Mouse (Mus musculus) 3134 (cell line): ENCODE measurements around the gene Faah.

Experiments used
- DNase-seq: peaks from one replicate; pipeline ENCODE4 v3.0.0-alpha.2; 2011; ENCODE audit warnings: low spot score; ENCODE audit not compliant: insufficient read length; ENCODE audit errors: extremely low read depth

The Faah gene

DNA sequence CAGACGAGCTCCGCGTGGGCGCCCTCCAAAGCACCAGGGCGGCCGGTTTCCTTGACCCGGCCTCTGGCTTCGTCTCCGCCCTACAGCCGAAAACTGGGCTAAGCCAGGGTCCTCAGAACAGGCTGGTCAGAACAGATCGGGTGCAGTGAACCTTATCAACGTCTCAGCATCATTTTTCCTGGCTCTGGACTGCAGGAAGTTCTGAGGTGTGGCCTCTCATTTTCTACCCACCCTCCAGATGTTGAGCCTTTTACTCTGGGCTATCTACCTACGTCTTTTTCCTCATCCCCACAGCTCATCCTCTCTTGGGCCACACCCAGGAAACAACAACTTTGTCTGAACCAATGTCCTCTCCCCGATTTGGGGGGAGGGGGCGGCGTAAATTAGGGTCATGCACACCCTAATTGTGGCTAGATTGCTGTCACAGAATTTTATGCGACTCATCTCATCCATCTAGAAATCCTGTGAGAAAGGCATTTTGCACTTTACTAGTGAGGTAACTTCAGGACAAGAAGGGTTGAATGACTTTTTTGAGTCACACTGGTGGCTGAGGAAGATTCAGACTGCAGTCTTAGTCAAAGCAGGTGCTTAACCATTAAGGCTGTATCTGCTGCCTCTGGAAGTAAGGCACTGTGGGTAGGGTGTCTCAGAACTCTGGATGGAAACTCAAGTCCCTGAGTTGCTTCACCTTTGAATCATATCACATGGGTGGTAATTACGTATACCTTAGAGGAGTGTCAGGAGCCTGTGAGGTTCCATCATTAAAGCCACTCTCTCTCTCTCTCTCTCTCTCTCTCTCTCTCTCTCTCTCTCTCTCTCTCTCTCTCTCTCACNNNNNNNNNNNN lies at the start of gene Faah:
TSS of gene Faah (minus strand) at position 25 of the 845 bp plus-strand sequence.
- no peak for DNase-seq

DNA sequence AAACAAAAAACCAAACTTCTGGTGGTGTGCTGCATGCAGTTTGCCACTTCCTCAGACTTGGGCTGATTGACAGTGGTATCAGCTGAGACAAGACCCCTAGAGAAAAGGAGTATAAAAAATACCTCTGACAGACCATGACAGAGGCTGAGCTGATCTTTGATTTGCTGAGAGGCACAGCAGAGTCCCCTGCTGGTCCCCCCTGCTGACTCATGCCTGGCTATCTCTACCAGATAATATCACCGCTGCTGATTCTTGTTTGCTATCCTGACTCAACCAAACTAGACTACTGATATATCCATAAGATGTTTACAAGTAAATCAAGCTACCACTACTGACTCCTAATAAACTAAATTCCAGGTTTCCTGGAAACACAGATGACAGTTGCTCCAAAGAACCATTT lies 46.1 kb upstream of the Faah start:
- DNase-seq: no peak

DNA sequence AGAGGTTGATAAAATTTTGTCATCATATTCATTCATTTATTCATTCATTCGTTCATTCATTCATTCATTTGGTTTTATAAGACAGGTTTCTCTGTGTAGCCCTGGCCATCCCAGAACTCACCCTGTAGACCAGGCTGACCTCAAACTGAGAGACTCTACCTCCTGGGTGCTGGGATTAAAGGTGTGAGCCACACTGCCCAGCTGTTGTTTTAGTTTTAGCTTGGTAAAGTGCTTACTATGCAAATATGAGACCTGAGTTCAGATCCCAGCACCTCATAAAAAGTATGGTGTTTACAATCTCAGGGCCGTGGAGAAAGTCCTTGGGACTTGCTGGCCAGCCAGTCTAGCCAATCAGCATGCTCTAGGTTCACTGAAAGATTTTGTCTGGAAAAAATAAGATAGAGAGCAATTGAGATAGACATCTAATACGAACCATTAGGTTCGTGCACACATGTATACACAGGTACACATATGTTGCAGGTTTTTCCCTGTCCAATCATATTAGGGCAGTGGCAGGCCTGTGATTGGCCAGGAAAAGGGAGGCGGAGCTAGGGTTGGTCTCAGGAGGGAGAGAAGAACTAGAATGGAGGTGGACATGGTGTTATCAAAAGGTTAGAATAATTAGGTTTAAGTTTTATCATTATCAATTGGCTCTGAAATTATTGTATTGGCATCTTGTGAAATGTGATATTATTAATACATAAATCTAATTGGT lies 41.4 kb upstream of the Faah start:
- no peak for DNase-seq

DNA sequence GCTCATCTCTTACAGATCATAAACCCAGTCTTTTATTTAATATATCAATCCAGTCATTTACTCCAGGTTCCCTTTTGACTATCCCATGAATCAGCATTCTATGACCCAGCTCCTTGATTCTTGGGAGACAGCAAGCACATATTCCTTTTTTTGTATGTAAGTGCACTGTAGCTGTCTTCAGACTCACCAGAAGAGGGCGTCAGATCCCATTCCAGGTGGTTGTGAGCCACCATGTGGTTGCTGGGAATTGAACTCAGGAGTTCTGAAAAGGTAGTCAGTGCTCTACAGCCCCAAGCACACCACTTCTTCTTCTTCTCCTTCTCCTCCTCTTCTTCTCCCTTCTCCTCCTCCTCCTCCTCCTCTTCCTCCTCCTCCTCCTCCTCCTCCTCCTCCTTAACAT lies 39.8 kb upstream of the Faah start:
- DNase-seq: no peak

DNA sequence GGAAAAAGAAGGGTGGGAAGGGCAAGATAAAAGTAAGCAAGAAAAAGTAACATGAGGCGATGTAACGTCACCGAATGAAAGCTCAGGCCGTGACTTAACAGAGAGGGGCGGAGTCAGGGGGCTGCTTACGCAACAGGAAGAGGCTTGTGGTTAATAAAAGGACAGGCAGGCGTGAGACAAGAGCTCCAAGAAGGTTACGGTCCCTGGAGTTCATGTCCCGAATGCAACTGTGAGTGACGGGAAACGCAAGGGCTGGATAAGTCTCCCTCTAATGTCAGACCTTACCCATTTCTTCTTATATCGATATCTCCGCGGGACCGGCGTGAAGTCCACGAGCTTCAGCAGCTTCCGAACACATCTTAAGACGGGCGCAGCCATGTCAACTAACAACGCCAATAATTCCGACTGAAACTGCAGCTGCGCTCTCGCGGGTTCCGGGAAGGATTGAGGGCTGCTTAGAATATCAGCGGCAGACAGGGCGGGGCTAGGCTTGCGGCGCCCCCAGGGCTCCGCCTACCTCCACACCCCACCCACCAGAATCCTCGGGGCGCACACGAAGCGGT lies 35.8 kb upstream of the Faah start, which contains the start of gene Nsun4:
TSS of gene Nsun4 (minus strand) at position 478 of the 563 bp plus-strand sequence.
- DNase-seq: peak; percentile 95

DNA sequence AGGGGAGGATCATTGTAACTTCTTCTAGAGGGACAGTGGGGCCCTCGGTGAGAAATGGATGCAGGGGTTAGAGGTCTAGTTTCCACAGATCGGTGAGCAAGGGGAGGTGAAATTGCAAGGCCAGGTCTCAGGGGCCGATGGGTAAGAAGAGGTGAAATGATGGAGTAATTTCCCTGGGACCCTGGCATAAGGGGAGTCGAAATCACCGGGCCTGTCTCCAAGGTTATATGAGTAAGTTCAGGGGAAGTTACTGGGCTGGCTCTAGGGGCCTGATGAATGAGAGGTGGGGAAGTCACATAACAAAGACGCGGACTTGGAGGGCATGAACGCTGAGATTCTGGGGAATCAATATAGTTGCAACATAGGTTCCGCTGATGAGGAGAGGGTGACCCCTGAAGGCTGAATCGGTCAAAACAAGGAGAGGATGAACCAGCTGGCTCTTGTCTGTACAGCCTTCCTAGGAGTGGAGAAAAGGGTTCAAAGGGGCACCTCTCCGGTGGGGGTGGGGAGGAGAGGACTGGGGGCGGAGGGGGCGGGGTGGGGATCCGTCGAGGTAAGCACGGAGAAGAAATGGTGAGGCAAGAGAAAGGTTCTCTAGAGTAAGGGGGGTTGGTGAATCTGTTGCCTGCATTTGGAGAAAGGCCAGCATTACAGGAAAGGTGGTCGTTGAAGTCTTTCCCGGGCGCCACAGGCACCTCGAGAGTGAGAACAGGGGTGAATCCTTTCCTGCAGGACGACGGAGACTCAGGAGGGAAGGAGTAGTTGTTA lies 35.0 kb upstream of the Faah start:
- DNase-seq: no peak

DNA sequence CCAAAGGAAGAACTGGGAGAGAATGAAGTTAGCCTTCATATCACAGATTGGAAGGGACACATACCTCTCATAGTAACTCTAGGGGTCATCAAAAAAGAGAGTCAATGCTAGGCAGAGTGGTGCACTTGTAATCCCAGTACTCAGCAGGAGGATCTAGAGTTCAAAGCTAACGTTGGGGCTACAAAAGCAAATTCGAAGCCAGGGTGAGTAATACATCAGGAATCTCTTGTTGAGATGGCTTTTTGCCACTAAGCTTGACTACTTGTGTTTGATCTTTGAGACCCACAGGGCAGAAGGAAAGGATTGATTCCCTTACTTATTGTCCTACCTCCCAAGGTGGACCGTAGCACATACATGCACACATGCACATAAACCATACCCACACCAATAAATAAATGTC lies 31.5 kb upstream of the Faah start:
- no peak for DNase-seq

DNA sequence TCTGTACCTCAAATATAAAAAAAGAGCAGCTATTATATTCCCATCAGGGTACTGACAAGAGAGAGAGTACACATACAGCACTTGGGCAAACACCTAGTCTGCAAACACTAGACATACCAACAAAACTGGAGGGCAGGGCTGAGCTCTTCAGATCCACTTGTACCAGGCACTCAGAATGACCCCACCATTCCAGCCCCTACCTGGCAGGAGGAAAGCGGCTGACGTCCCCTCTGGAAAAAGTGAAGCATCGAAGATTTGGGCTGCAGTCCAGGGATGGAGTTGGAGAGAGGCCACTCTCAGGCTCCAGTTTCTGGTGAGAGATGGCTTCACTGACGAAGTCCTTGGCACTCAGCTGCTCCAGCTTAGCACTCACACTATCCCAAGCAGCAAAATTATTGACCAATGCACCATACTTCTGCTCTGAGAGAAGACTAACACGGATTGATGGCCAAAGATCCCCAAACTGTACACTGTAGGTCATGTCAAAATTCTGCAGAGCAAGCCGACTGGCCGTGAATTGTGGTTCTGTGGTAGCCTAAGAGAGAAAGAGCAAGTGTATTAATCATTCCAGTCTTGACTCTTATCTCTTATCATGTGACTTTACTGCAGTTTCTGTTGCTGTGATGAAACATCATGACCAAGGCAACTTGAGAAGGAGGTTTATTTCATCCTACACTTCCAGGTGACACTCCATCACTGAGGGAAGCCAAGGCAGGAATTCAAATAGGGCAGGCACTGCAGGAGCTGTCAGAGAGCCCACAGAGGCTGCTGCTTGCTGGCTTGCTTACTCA lies 30.6 kb upstream of the Faah start:
- no peak for DNase-seq

DNA sequence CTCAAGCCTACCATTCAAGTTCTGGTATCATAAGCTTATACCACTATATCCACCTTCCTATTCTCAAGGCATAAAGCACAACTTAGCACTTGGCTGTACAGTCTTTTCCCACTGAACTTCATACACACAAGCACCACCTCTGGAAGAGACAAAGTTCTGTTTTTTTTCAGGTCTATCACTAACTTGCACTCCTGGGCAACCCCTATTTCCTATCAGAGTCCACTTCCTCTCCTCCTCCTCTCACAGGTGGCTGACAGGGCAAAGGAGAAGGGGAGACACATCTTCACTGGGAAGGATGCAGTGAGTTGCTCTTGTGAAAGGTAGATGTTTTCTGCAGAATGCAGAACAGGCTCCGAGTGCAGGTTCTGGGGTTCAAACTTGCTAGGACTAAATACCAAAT lies 30.0 kb upstream of the Faah start:
- DNase-seq: no peak

DNA sequence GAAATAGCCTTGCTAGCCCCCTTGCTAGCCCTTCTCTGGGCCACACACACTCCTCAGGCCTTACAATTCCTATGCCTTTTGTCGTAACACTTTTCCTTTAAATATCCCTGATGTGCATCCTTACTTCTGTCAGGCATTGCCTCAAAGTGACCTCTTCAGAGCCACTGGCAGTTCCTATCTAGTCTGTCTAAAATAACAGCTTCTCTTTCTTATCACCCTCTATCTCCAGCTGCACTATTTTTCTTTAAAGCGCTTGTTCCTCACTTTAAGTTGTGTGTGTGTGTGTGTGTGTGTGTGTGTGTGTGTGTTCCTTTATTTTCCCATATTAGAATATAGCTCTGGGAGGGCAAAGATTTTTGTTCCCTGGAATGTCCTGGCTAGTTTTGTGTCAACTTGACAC lies 28.9 kb upstream of the Faah start:
- DNase-seq: no peak

DNA sequence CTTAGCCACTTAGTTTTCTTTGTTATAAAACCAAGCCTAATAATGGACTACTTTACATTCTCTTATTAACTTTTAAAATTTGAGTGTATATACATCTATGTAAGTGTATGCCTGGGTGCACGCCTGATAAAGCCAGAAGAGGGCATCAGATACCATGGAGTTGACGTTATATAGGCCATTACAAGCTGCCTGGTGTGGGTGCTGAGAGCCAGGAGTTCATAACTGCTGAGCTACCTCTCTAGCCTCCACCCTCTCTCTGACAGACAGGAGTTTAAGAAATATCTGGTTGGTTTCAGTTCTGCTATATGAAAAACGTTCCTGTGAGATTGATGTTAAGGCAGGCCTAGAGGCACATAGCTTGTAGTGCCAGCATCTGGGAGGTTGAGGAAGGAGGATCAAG lies 24.5 kb upstream of the Faah start:
- no peak for DNase-seq

DNA sequence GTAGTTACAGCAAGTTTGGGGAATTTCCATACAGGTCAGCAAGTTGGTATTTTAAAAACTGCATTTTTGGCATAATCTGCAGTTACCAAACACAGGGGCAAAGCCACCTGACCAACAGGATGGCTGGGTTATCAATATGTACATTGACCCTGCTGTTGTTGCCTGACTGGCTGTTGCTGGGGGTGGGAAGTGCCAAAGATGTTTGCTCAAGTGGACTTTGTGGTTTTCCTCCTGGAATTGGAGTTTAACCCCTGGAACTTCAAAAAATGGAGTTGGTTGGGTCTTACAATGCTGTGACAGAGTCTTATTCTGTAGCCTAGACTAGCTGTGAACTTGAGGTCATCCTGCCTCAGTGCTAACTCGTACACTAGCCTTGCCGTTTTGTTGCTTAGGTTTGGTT lies 22.7 kb upstream of the Faah start:
- no peak for DNase-seq

DNA sequence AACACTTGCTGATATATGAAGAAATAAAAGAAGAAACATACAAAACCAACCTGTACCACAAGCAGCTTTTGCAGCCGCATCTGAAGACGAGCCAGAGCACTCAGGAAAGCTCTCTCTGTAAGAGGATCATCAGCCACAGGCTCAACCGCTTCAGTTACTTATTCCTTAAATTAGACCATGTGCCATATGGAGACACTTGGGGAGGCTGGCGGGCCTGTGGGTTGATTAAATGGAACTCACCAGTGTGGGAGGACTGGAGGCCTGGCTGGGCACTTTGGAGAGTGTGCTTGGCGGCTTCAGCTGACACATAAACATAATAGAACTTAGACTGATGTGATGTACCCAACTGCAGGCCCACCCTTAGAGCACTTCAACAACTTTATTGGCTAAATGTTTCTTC lies 15.6 kb upstream of the Faah start:
- no peak for DNase-seq

DNA sequence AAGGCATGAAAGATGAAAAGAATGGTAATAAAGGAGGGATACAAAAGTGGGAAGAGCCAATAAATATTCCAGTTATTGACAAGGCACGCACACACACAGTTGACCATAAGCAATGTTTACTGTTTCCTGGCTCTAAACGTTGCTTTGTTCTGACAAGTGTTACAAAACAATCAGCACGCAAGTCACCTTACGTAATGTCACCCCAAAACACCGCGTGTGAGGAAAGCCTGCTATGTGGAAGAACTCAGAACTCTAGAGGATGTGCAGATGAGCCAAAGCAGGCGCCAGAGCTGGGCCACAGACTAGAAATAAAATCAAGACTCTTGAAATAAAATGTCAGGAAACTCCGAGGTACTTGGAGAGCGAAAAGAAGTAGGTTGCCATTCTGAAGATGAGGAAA lies 15.2 kb upstream of the Faah start:
- DNase-seq: no peak

DNA sequence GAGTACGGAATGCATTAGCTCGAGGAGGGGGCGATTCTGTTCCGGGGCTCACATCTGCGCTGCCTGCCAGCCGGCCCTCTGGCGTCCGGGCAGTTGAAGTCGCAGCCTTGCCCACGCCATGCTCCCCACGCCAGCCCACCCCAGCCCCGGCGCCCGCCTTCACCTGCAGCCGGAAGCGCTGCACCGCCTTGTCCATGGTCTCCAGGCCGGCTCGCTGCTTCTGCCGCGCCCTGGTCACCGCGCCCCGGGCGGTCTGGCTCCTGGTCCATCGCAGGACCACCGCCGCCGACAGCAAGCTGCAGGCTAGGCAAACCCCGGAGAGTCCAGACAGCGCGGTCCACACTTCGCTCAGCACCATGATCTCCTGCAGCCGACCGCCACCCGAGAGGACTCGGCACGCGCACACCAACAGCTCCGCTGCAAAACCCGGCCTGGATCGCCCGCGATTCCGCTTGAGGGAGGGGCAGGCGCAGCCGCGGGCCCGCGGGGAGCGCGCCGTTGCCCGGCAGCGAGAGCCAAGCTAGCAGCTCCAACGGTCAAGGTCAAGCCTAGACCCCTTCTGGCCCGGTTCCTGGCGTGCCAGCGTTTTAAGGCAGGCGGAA lies 325 bp downstream of the Faah start:
- peak; percentile 72 for DNase-seq

DNA sequence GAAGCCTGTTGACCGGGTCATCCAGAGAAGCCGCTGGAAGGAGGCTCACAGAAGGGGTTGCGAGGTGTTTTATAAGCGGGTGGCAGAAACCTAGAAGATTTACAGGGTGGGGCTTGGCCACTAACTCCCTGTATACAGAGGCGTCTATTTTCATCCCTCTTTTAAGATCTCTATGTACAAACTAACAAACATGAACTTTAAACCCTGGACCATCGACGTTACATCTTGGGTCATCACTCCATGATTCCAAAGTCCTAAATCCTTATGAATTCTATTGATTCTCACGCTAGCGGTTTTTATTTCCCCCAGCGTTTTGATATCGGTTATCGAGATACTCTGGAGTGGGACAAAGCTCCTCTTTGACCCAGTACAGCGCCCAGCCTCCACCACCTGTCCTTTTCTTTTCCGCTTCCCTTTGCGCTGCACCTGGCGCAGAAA lies 845 bp downstream of the Faah start:
- DNase-seq: no peak

DNA sequence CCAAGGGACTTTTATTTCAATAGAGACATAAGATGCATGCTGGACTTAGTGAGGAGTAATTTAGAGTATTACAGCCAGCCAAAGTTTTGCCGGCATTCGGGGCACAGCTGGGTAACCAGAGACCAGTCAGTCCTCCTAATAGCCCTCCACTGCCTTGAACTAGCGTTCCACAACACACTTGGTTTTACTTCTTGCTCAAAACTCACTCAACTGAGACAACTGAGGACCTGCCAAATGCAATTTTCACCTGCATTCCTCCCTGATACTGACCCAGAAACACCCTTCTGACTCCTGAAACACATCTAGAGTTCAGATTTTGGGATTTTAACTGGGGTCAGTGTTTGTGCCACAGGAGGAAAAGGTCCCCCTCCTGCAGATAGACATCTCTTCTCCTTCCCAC lies 1.3 kb downstream of the Faah start:
- DNase-seq: no peak

DNA sequence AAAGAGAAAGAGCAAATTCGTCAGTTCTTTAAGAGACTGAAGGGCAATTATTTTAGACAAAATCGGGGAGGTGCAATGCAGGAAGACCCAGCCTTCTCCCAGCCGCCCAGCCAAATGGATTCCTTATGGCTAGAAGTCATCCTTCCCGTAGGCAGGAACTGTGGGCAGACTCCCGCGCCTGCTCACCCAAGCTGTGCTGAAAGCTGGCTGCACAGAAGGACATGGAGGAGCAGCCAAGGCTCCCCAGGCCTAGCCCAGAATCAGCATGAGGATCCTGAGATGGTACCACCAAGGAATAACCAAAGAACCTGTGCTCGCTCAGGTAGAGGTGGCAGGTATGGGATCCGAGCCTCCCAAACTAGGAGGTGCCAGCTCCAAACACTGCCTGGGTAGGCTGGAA lies 1.7 kb downstream of the Faah start:
- no peak for DNase-seq

DNA sequence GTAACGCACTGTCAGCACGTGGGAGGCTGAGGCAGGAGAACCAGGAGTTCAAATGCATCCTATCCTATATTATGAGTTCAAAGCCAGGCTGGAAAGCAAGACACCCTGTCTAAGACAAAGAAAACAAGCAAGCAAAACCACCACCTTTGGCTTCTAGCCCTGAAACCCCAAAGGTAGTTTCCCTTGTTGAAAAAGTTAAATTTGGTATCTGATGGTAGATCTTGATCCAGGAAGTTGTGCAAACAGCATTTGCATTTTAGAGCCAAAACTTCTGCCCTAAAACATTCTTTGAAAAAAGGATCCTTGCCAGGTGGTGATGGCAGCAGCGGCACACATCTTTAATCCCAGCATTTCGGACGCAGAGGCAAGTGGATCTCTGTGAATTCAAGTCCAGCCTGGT lies 2.2 kb downstream of the Faah start:
- DNase-seq: no peak

DNA sequence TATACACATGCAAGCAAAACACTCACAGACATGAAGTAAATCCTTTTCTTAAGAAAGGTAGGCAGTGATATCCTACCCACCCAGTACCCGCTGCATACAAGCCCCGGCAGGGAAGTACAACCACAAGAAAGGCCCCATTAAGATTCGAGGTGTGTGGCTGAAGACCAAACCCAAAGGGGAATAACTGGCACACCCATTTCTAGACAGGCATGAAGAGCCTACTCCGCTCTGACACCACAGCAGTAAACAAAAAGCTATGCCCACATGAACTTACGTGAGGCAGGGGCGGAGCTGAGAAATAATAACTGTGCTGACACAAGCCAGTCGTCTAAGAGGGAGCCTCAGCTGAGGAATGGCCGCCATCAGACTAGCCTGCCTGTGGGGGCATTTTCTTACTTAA lies 7.5 kb downstream of the Faah start:
- no peak for DNase-seq
